Mouse (Mus musculus): ENCODE data around the gene Ntng1.

GRCm38 (mm10) chr3:109854449-109855155, 289.2 kb downstream of the Ntng1 start:
- TF ChIP-seq CTCF (IDR thresholded peaks at IDR 0.05; ENCODE audit: control insufficient read depth, insufficient read depth, insufficient read length) (no peak), MYOD1 (IDR thresholded peaks at IDR 0.05; ENCODE audit: control insufficient read depth, insufficient read length, low read depth) (no peak), MYOG (IDR thresholded peaks at IDR 0.05; ENCODE audit: control insufficient read depth, extremely low read depth, insufficient read length) (no peak), MAX (IDR thresholded peaks at IDR 0.05) (no peak), USF1 (IDR thresholded peaks at IDR 0.05; ENCODE audit: low read depth) (no peak), CEBPB (IDR thresholded peaks at IDR 0.05; ENCODE audit: low read depth) (no peak)
